Mouse (Mus musculus) CH12.LX (cell line): Measurements from ENCODE around the gene Meis2. TPM values are rescaled to one million over a fixed set of nuclear protein-coding genes. Genes with fewer than 3 reads are reported as not detected.

ENCODE experiments used
- DNase-seq: peaks from one replicate; pipeline ENCODE4 v3.0.0-alpha.2; 2013; ENCODE audit errors: extremely low read depth
- H3K27ac ChIP-seq: 2 replicates; pipeline ENCODE4 v1.5.1; 2012; ENCODE audit warnings: low read depth, mild to moderate bottlenecking, control low read depth, moderate library complexity; ENCODE audit not compliant: insufficient read depth
- H3K27me3 ChIP-seq: replicated peaks from 2 replicates; pipeline ENCODE3; 2012; ENCODE audit warnings: inconsistent platforms
- H3K36me3 ChIP-seq, 2 experiments: replicated peaks in 1 of 2; 2 replicates each; pipeline versions ENCODE3 to v1.6.1; 2012; ENCODE audit warnings: inconsistent platforms in 1 of 2, low read length in 1 of 2, mild to moderate bottlenecking in 1 of 2, mixed read lengths in 1 of 2, moderate library complexity in 1 of 2; ENCODE audit not compliant: control insufficient read depth in 1 of 2, insufficient read depth in 1 of 2
- H3K4me1 ChIP-seq, 2 experiments: 2 replicates each; pipeline ENCODE4 v1.6.1; 2012; ENCODE audit warnings: inconsistent platforms in 1 of 2, moderate library complexity in 1 of 2; ENCODE audit not compliant: insufficient read depth in 2 of 2, control insufficient read depth in 1 of 2
- H3K4me2 ChIP-seq: 2 replicates; pipeline ENCODE4 v1.6.1; 2012; ENCODE audit warnings: low read depth, mild to moderate bottlenecking, control low read depth; ENCODE audit not compliant: poor library complexity, insufficient read depth, severe bottlenecking
- H3K4me3 ChIP-seq, 3 experiments: fragments of 150-350 bp in 1 of 3; sonication (generic) in 1 of 3; replicated peaks in 1 of 3; 2 replicates each; pipeline versions ENCODE3 to v1.5.1; 2011 to 2012; ENCODE audit warnings: low read depth in 2 of 3, low read length in 2 of 3, mild to moderate bottlenecking in 2 of 3, moderate library complexity in 2 of 3, control low read depth in 1 of 3, improper control_type of control experiment in 1 of 3, inconsistent platforms in 1 of 3, mixed read lengths in 1 of 3; ENCODE audit not compliant: poor library complexity in 1 of 3
- H3K79me2 ChIP-seq: replicated peaks from 2 replicates; pipeline ENCODE4 v1.6.1; 2012; ENCODE audit warnings: mild to moderate bottlenecking, moderate library complexity; ENCODE audit not compliant: control insufficient read depth, poor library complexity, insufficient read depth, severe bottlenecking; ENCODE audit errors: extremely low read depth
- H3K9ac ChIP-seq: 2 replicates; pipeline ENCODE4 v1.6.1; 2012; ENCODE audit warnings: low read depth, mild to moderate bottlenecking, control low read depth, moderate library complexity; ENCODE audit not compliant: insufficient read depth
- H3K9me3 ChIP-seq: replicated peaks from 2 replicates; pipeline ENCODE3; 2012; ENCODE audit warnings: low read length, inconsistent platforms, mixed read lengths
- BHLHE40 ChIP-seq: IDR thresholded peaks from 2 replicates; pipeline ENCODE4 v1.6.1; 2011; ENCODE audit warnings: mild to moderate bottlenecking, low read depth, low read length, improper control_type of control experiment
- CHD1 ChIP-seq: IDR thresholded peaks from 2 replicates; pipeline ENCODE4 v1.6.1; 2012; ENCODE audit warnings: low read depth, low read length, improper control_type of control experiment, inconsistent platforms
- CHD2 ChIP-seq: IDR thresholded peaks from 2 replicates; pipeline ENCODE4 v1.6.1; 2011; ENCODE audit warnings: low read length, improper control_type of control experiment
- CTCF ChIP-seq, 2 experiments: IDR thresholded peaks in 1 of 2; conservative IDR thresholded peaks in 1 of 2; 2 replicates each; pipeline ENCODE4 v1.5.1; 2011 to 2012; ENCODE audit warnings: low read depth in 2 of 2, low read length in 2 of 2, improper control_type of control experiment in 1 of 2, inconsistent platforms in 1 of 2, mild to moderate bottlenecking in 1 of 2, moderate library complexity in 1 of 2
- EP300 ChIP-seq: IDR thresholded peaks from 2 replicates; pipeline ENCODE4 v1.6.1; 2011; ENCODE audit warnings: low read length, improper control_type of control experiment
- ETS1 ChIP-seq: conservative IDR thresholded peaks from 2 replicates; pipeline ENCODE4 v1.6.1; 2012; ENCODE audit warnings: low read depth, mild to moderate bottlenecking, inconsistent platforms, low read length, improper control_type of control experiment, moderate library complexity
- GABPA ChIP-seq: IDR thresholded peaks from 2 replicates; pipeline ENCODE4 v1.6.1; 2012; ENCODE audit warnings: low read depth, low read length, improper control_type of control experiment, inconsistent platforms; ENCODE audit not compliant: insufficient replicate concordance
- HCFC1 ChIP-seq: IDR thresholded peaks from 2 replicates; pipeline ENCODE4 v1.6.1; 2012; ENCODE audit warnings: low read depth, mild to moderate bottlenecking, inconsistent platforms, low read length, improper control_type of control experiment
- IRF4 ChIP-seq: IDR thresholded peaks from 2 replicates; pipeline ENCODE4 v1.6.1; 2014; ENCODE audit warnings: low read depth, mild to moderate bottlenecking, inconsistent platforms, low read length, improper control_type of control experiment
- JUND ChIP-seq: conservative IDR thresholded peaks from 2 replicates; pipeline ENCODE4 v1.6.1; 2011; ENCODE audit warnings: low read depth, low read length, improper control_type of control experiment
- MAX ChIP-seq: IDR thresholded peaks from 2 replicates; pipeline ENCODE4 v1.6.1; 2011; ENCODE audit warnings: low read length, improper control_type of control experiment
- MAZ ChIP-seq: IDR thresholded peaks from 2 replicates; pipeline ENCODE4 v1.6.1; 2012; ENCODE audit warnings: low read depth, mild to moderate bottlenecking, inconsistent platforms, low read length, improper control_type of control experiment, moderate library complexity
- MEF2A ChIP-seq: IDR thresholded peaks from 2 replicates; pipeline ENCODE4 v1.6.1; 2014; ENCODE audit warnings: low read depth, mild to moderate bottlenecking, inconsistent platforms, low read length, improper control_type of control experiment, borderline replicate concordance
- MXI1 ChIP-seq: IDR thresholded peaks from 2 replicates; pipeline ENCODE4 v1.6.1; 2011; ENCODE audit warnings: mild to moderate bottlenecking, low read depth, low read length, improper control_type of control experiment
- NELFE ChIP-seq: IDR thresholded peaks from 2 replicates; pipeline ENCODE4 v1.6.1; 2011; ENCODE audit warnings: low read depth, low read length, improper control_type of control experiment
- NRF1 ChIP-seq: IDR thresholded peaks from 2 replicates; pipeline ENCODE4 v1.6.1; 2014; ENCODE audit warnings: low read depth, mild to moderate bottlenecking, inconsistent platforms, low read length, improper control_type of control experiment, moderate library complexity
- POLR2A ChIP-seq: IDR thresholded peaks from 2 replicates; pipeline ENCODE4 v1.6.1; 2011; ENCODE audit warnings: low read depth, mild to moderate bottlenecking, improper control_type of control experiment, low read length
- TBP ChIP-seq: conservative IDR thresholded peaks from 2 replicates; pipeline ENCODE4 v1.6.1; 2011; ENCODE audit warnings: low read depth, low read length, improper control_type of control experiment
- TCF12 ChIP-seq: IDR thresholded peaks from 2 replicates; pipeline ENCODE4 v1.6.1; 2014; ENCODE audit warnings: low read depth, mild to moderate bottlenecking, inconsistent platforms, low read length, improper control_type of control experiment
- UBTF ChIP-seq: IDR thresholded peaks from 2 replicates; pipeline ENCODE4 v1.6.1; 2012; ENCODE audit warnings: low read depth, mild to moderate bottlenecking, inconsistent platforms, low read length, improper control_type of control experiment, moderate library complexity
- USF1 ChIP-seq: IDR thresholded peaks from 2 replicates; pipeline ENCODE4 v1.6.1; 2014; ENCODE audit warnings: low read depth, mild to moderate bottlenecking, inconsistent platforms, low read length, improper control_type of control experiment
- ZC3H11A ChIP-seq: IDR thresholded peaks from 2 replicates; pipeline ENCODE4 v1.6.1; 2012; ENCODE audit warnings: low read depth, mild to moderate bottlenecking, inconsistent platforms, low read length, improper control_type of control experiment
- ZMIZ1 ChIP-seq: IDR thresholded peaks from 2 replicates; pipeline ENCODE4 v1.6.1; 2012; ENCODE audit warnings: low read depth, mild to moderate bottlenecking, inconsistent platforms, low read length, improper control_type of control experiment
- ZNF384 ChIP-seq: IDR thresholded peaks from 2 replicates; pipeline ENCODE4 v1.6.1; 2012; ENCODE audit warnings: low read depth, low read length, improper control_type of control experiment, inconsistent platforms
- dilution Hi-C: fragments of 300-500 bp; cut with MboI; formaldehyde crosslinking; loops from 2 replicates; pipeline ENCODE4 v1.14.3; 2020; ENCODE audit warnings: low sequenced_read_pairs; ENCODE audit not compliant: extremely low pct_unique_long_range_greater_than_20kb, extremely low pct_ligation_motif_present
- in situ Hi-C: fragments of 300-500 bp; cut with MboI; formaldehyde crosslinking; loops from 3 replicates; pipeline ENCODE4 v1.14.3; 2019; ENCODE audit warnings: low sequenced_read_pairs, low pct_ligation_motif_present, low pct_unique_long_range_greater_than_20kb, mixed read lengths
- polyA plus RNA-seq: library from polyadenylated mRNA; unstranded; fragments of >175 nt; gene quantifications from 2 replicates; pipeline ENCODE4 v1.2.1, GENCODE M21; 2012; ENCODE audit warnings: low read depth; ENCODE audit not compliant: insufficient read length
- total RNA-seq, 2 experiments: library from RNA; depleted of rRNA; stranded (reverse); fragments of 300-350 nt in 1 of 2; fragments of >200 nt in 1 of 2; gene quantifications; 2 replicates each; pipeline ENCODE4 v1.2.3; 2012 to 2014

Meis2 gene
- total and polyA plus RNA-seq, 3 experiments: not detected

- dilution Hi-C loops: no loop called here
These were observed 139.9 kb downstream of the Meis2 start for GRCm38 (mm10) chr2:115925744-115926143.

GRCm38 (mm10) chr2:115924472-115924871, 141.2 kb downstream of the Meis2 start:
- Histone ChIP-seq H3K4me3 (no peak overlapping the region), H3K27me3 (no peaks in the 10 kb centered on the region), H3K4me2 (no peak overlapping the region)
- TF ChIP-seq ZC3H11A: no peak
- no peak for TF ChIP-seq ZNF384
- TF ChIP-seq GABPA: no peak
- no peak for TF ChIP-seq CHD1
- no peak for TF ChIP-seq IRF4
- TF ChIP-seq EP300: no peak
- TF ChIP-seq USF1: no peak
- TF ChIP-seq NRF1: no peak
- TF ChIP-seq HCFC1: no peak
- no peak for TF ChIP-seq ZMIZ1
- TF ChIP-seq ETS1: no peak
- TF ChIP-seq UBTF: no peak
- TF ChIP-seq, all 38 proteins: peak for 0
- in situ Hi-C loops (no loop called here), dilution Hi-C loops (no loop called here)
- Histone ChIP-seq H3K36me3 (no peaks in the 10 kb centered on the region), H3K9me3 (no peaks in the 10 kb centered on the region), H3K4me1 (no peaks in the 10 kb centered on the region), H3K79me2 (no peaks in the 10 kb centered on the region), H3K9ac (no peak overlapping the region), H3K27ac (no peak overlapping the region)
- DNase-seq: no peak

More at GRCm38 (mm10) chr2:115925744-115926143, 139.9 kb downstream of the Meis2 start:
- H3K9ac ChIP-seq: no peak overlapping the region
- no peaks in the 10 kb centered on the region for H3K27me3 ChIP-seq
- H3K36me3 ChIP-seq: no peaks in the 10 kb centered on the region
- no peak for DNase-seq
- TF ChIP-seq CTCF (conservative IDR thresholded peaks at IDR 0.05 in 1 of 2, IDR thresholded peaks at IDR 0.05 in 1 of 2; ENCODE audit: low read depth in 2 of 2, low read length in 2 of 2) (no peak), UBTF (no peak), POLR2A (no peak), ZNF384 (no peak), NELFE (no peak), HCFC1 (no peak), JUND (no peak), CHD1 (no peak), TBP (no peak), BHLHE40 (no peak), TCF12 (no peak), GABPA (no peak), EP300 (no peak), MEF2A (no peak), ETS1 (no peak), CHD2 (no peak), MAX (no peak), MAZ (no peak), MXI1 (no peak)
- no peaks in the 10 kb centered on the region for H3K9me3 ChIP-seq
- H3K79me2 ChIP-seq: no peaks in the 10 kb centered on the region
- H3K4me3 ChIP-seq: no peak overlapping the region
- in situ Hi-C loops: no loop called here
- H3K4me2 ChIP-seq: no peak overlapping the region
- H3K4me1 ChIP-seq: no peaks in the 10 kb centered on the region
- no peak overlapping the region for H3K27ac ChIP-seq
